Mouse (Mus musculus) left cerebral cortex, adult 6 months (tissue): ENCODE measurements around the gene Vmn1r72. TPM values are rescaled to one million over a fixed set of nuclear protein-coding genes. Genes with fewer than 3 reads are reported as not detected.

Experiments
- long read RNA-seq, 2 experiments: library from polyadenylated mRNA; unstranded; transcript quantifications; one replicate each; pipeline ENCODE4 v2.0.0; 2019 to 2020
- polyA plus RNA-seq: library from polyadenylated mRNA; unstranded; fragments of <200 nt; fragmentation: Nextera tagmentation; gene quantifications from 2 replicates; pipeline ENCODE4 v1.2.3, GENCODE M21; 2021

The Vmn1r72 gene
- not detected in 2 replicates for polyA plus RNA-seq
- long read RNA-seq, experiment 1, result 0 reads
- long read RNA-seq, experiment 2, result 0 reads

DNA sequence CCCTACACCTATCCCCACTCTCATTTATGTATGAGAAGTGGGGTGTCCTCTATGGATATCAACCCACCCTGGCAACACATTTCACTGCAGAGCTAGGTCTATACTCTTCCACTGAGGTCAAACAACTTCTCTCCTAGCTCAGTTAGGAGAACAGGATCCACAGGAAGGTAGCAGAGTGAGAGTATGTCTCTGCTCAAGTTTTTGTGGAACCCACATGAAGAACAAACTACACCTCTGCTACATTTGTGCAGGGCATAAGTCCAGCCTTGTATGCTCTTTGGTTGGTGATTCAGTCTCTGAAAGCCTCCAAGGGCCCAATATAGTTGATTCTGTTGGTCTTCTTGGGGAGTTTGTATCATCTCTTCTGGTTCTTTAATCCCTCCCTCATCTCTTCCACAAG, at the start of gene Vmn1r72:
Gene Vmn1r72, minus strand, starts transcription at position 101 of the 400 bp plus-strand sequence.

Other genes starting within 250 kb of the Vmn1r72 start
- gene Zscan4-ps2, start 165.8 kb downstream of the Vmn1r72 start, polyA plus RNA-seq, result not detected in 2 replicates
- gene Zscan4-ps3, start 70.8 kb downstream of the Vmn1r72 start, polyA plus RNA-seq, result not detected in 2 replicates
- not detected in 2 replicates for gene Vmn1r73, start 50.1 kb upstream of the Vmn1r72 start, polyA plus RNA-seq
- not detected in 2 replicates for gene Vmn1r74, start 153.8 kb upstream of the Vmn1r72 start, polyA plus RNA-seq
- not detected in 2 replicates for gene Vmn1r75, start 194.5 kb upstream of the Vmn1r72 start, polyA plus RNA-seq